Mouse (Mus musculus) MEL (cell line): ENCODE measurements around the gene Sh3glb1.
"Not testable (repeated sequence)": the region's sequence is repeated elsewhere in the genome, so short reads cannot be mapped to it uniquely, and the experiment has no call there.

Source experiments
- MAX ChIP-seq: IDR thresholded peaks from 2 replicates; pipeline ENCODE4 v1.6.1; 2011; ENCODE audit warnings: low read length, improper control_type of control experiment
- POLR2A ChIP-seq, 2 experiments: IDR thresholded peaks; 2 replicates each; pipeline ENCODE4 v1.6.1; 2011 to 2012; ENCODE audit warnings: low read length in 2 of 2, mild to moderate bottlenecking in 2 of 2, control low read depth in 1 of 2, improper control_type of control experiment in 1 of 2, low read depth in 1 of 2, moderate library complexity in 1 of 2; ENCODE audit not compliant: control insufficient read depth in 1 of 2, insufficient read depth in 1 of 2, poor library complexity in 1 of 2
- RCOR1 ChIP-seq: IDR thresholded peaks from 2 replicates; pipeline ENCODE4 v1.6.1; 2012; ENCODE audit warnings: low read depth, mild to moderate bottlenecking, inconsistent platforms, low read length, improper control_type of control experiment

DNA sequence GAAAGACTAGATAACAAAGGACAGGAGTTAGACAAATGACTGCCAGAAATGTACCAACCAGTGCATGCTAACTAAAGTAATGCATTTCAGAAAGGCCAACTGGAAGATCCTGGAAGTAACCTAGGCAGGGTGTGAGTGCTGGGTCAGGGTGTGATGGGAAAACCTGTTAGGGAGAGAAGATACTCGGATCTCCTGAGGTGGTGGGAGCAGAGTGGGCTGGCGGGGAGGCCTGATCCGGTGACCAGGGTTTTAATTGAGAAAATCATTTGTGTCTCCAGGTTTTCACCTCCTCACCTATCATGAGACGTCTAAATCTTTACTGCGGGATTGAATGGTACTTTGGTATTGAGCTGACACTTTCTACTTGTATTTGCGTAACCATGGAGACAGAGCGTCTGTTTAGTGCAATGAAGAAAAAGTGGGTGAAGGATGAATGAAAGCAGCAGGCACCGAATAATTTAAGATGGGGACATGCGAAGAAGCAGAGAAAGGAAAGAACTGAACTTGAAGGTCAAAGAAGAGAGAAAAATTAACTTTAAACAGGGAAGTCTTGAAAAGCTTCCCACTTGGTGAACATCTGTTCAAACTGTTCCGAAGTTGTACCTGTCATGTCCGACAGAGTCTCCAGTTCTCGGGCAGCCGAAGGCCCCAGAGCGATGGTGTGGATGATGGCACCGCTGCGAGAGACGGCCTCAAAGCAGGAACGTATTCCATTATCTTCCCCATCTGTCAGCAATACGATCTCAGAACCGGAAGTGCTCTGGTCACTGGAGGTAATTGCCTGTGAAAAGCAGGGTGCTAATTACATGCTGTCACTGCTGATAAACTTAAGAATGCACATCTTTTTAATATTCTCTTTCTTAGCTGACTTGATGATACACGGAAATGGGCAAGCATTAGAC, 29.2 kb upstream of the Sh3glb1 start:
- TF ChIP-seq POLR2A (IDR thresholded peaks at IDR 0.05; ENCODE audit: control insufficient read depth in 1 of 2, insufficient read depth in 1 of 2, low read depth in 1 of 2, low read length in 2 of 2, poor library complexity in 1 of 2); MAX; RCOR1: not testable (repeated sequence)
